Mouse (Mus musculus) forebrain, embryonic 11.5 days (tissue): Measurements from ENCODE around the gene Sphk2. TPM values are rescaled to one million over a fixed set of nuclear protein-coding genes. Genes with fewer than 3 reads are reported as not detected.

Source experiments
- ATAC-seq: fragments of 200-750 bp; cut with Nextera tagmentation; replicated peaks from 2 replicates; pipeline ENCODE4 v1.8.0; 2017; ENCODE audit warnings: moderate TSS enrichment; ENCODE audit not compliant: low FRiP score
- DNase-seq: peaks from one replicate; pipeline ENCODE4 v3.0.0-alpha.2; 2017; ENCODE audit warnings: low spot score
- H3K27ac ChIP-seq: fragments of 300-500 bp; sonication (generic); 2 replicates; pipeline ENCODE4 v1.5.1; 2014; ENCODE audit warnings: low read depth, low read length
- H3K27me3 ChIP-seq: fragments of 300-500 bp; sonication (generic); 2 replicates; pipeline ENCODE4 v1.6.1; 2014; ENCODE audit warnings: mild to moderate bottlenecking, low read length, mixed read lengths; ENCODE audit not compliant: control insufficient read depth, insufficient read depth
- H3K36me3 ChIP-seq: fragments of 300-500 bp; sonication (generic); 2 replicates; pipeline ENCODE4 v1.6.1; 2014; ENCODE audit warnings: mild to moderate bottlenecking, low read length, moderate library complexity, mixed read lengths; ENCODE audit not compliant: control insufficient read depth, insufficient read depth
- H3K4me1 ChIP-seq: fragments of 300-500 bp; sonication (generic); replicated peaks from 2 replicates; pipeline ENCODE4 v1.6.1; 2014; ENCODE audit warnings: low read length, mixed read lengths; ENCODE audit not compliant: control insufficient read depth, insufficient read depth
- H3K4me2 ChIP-seq: fragments of 300-500 bp; sonication (generic); 2 replicates; pipeline ENCODE4 v1.6.1; 2014; ENCODE audit warnings: low read depth, mild to moderate bottlenecking, low read length, moderate library complexity, mixed read lengths; ENCODE audit not compliant: severe bottlenecking
- H3K4me3 ChIP-seq: fragments of 300-500 bp; sonication (generic); 2 replicates; pipeline ENCODE4 v1.5.1; 2014; ENCODE audit warnings: low read depth, low read length
- H3K9ac ChIP-seq: fragments of 300-500 bp; sonication (generic); 2 replicates; pipeline ENCODE4 v1.6.1; 2014; ENCODE audit warnings: low read length
- H3K9me3 ChIP-seq: fragments of 300-500 bp; sonication (generic); 2 replicates; pipeline ENCODE4 v1.6.1; 2016; ENCODE audit warnings: low read length, mixed read lengths; ENCODE audit not compliant: control insufficient read depth
- WGBS: fragments of 180-500 bp; shearing (Covaris S2); extraction: QIAGEN DNeasy Blood & Tissue Kit; methylation state at CpG from one replicate; pipeline ENCODE4 v1.1.7; 2014; 5-methylcytosine and 5-hydroxymethylcytosine counted together
- polyA plus RNA-seq: library from polyadenylated mRNA; unstranded; fragments of >200 nt; fragmentation: Nextera tagmentation; extraction: Ambion mirVana; gene quantifications from 2 replicates; pipeline ENCODE4 v1.2.1, GENCODE M21; 2014

The Sphk2 gene
- polyA plus RNA-seq, 1 experiment from 2014 or later: 27.0 TPM

GRCm38 (mm10) chr7:45716460-45716857 lies 1.3 kb downstream of the Sphk2 start:
- ATAC-seq (no peak), DNase-seq (no peak)
- no peak overlapping the region; the same call in 1 of the 2 replicates for H3K4me2 ChIP-seq
- H3K9ac ChIP-seq: no peak overlapping the region
- 87% methylated on average over 3 of the region's 3 CpGs for WGBS
- H3K4me3 ChIP-seq: peak overlapping the region; percentile 92; the same call in 1 of the 2 replicates
- H3K9me3 ChIP-seq: no peaks in the 10 kb centered on the region
- H3K27me3 ChIP-seq: no peaks in the 10 kb centered on the region
- H3K36me3 ChIP-seq: peaks cover 21% of the 10 kb centered on the region
- no peak overlapping the region for H3K27ac ChIP-seq
- peaks cover 25% of the 10 kb centered on the region for H3K4me1 ChIP-seq

DNA sequence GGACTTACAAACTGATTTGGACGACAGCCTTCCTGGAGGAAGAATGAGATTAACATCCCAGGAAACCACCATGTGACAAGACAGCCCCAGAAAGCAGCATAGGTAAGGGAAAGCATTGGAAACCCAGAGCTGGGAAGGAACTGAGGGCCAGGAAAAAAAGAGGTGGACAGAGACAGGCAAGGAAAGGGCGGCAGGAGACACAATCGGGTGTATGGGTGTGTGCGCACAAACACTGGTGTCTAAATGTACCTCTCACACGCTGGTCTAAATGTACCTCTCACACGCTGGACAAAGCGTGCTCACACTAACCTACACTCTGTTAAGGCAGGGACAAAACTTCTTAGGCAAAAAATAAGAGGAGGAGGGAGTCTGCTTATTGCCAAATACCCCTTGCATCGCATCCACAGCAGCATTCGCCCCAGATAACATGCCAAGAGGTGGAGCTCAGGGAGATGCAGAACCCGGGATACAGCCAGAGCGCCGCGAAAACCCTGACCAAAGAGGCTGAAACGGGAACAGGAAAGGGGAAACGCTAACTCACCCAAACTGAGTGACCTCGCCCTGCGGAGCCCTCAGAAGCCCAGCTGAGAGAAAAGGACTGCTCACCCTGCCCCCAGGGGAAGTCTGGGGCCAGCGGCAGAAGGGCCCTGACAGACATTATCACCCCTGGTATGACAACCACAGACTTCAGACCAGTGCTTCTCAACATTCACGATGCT lies 1.9 kb downstream of the Sphk2 start:
- H3K4me1 ChIP-seq: peaks cover 25% of the 10 kb centered on the region
- peak overlapping the region; percentile 60; the same call in 1 of the 2 replicates for H3K4me3 ChIP-seq
- no peaks in the 10 kb centered on the region for H3K9me3 ChIP-seq
- peak overlapping the region; percentile 85; the same call in 1 of the 2 replicates for H3K4me2 ChIP-seq
- no peak for ATAC-seq
- 88% methylated on average over 19 of the region's 19 CpGs for WGBS
- peak; percentile 52 for DNase-seq
- H3K27me3 ChIP-seq: no peaks in the 10 kb centered on the region
- H3K27ac ChIP-seq: no peak overlapping the region
- H3K36me3 ChIP-seq: peaks cover 21% of the 10 kb centered on the region
- H3K9ac ChIP-seq: no peak overlapping the region

- peak within 1 kb of the TSS; percentile 85 for H3K4me2 ChIP-seq
- peak within 1 kb of the TSS; percentile 62 for H3K9ac ChIP-seq
- H3K4me3 ChIP-seq: peak within 1 kb of the TSS; percentile 60
- H3K4me1 ChIP-seq: peaks cover 25% of the 10 kb centered on the region
- WGBS: 8% methylated on average over 34 of the region's 34 CpGs
- H3K36me3 ChIP-seq: peaks cover 26% of the 10 kb centered on the region; the same call in 1 of the 2 replicates
- H3K27ac ChIP-seq: 0 out of 2 replicates have a peak within 1 kb of the TSS, but pooled peaks have one; percentile 21
- DNase-seq: peak; percentile 97
- H3K9me3 ChIP-seq: no peaks in the 10 kb centered on the region
- H3K27me3 ChIP-seq: no peaks in the 10 kb centered on the region
- ATAC-seq: peak; percentile 92
Measured at GRCm38 (mm10) chr7:45715090-45715708, 2.6 kb downstream of the Sphk2 start, which contains the start of gene Rpl18. Gene Rpl18 (plus strand): TSS chr7:45715457.

DNA sequence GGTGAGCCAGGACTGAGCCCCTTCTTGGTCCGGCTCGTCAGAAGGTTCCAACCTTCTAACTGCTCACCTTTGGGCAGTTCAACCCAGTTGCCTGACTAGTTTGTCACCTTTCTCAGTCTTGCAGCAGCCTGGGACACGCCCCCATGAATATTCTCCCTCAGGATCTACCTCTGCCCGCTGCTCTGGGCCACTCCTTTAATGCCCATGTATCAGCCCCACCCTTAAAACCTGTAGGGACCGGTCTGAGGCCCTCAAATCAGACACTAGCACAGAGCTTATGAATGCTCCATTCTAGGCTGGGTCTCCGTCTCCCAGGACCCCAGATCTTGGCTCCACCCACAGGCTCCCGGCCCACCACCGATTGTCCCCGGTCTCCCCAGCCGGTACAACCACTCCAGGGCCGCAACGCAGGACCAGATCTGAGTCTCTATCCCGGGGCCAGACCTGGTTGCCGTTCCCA lies 3.1 kb downstream of the Sphk2 start:
- H3K27ac ChIP-seq: no peak overlapping the region
- peak overlapping the region; percentile 62 for H3K9ac ChIP-seq
- ATAC-seq: no peak
- no peaks in the 10 kb centered on the region for H3K9me3 ChIP-seq
- no peak for DNase-seq
- peaks cover 23% of the 10 kb centered on the region; the same call in 1 of the 2 replicates for H3K36me3 ChIP-seq
- 12% methylated on average over 14 of the region's 14 CpGs for WGBS
- peaks cover 25% of the 10 kb centered on the region for H3K4me1 ChIP-seq
- H3K27me3 ChIP-seq: no peaks in the 10 kb centered on the region
- H3K4me2 ChIP-seq: peak overlapping the region; percentile 85
- peak overlapping the region; percentile 60 for H3K4me3 ChIP-seq

DNA sequence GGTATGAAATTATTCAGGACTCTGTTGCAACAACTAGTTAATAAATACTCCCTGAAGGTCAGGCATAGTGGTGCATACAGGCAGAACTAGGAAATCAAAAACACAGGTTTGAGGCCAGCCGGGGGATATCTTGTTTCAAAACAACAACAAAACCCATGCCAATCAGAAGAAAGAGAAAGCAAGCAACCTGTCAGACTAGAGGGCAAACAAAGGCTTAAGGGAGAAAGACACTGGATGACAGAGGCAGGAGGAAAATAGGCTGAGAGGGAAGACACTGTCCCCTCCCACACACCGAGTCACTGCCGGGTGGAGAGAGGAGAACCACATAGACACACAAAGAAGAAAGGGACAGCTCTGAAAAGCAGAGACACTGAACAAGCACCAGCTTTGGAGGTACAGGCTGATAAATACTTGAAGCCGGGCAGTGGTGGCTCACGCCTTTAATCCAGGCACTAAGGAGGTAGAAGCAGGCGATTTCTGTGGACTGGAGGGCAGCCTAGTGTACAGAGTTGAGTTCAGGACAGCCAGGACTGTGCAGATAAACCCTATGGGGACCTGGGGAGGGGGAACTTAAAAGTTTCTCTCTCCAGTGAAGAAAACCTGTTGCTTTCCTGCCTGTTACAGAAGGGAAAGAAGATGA lies 3.8 kb downstream of the Sphk2 start:
- peaks cover 18% of the 10 kb centered on the region; the same call in 1 of the 2 replicates for H3K36me3 ChIP-seq
- no peaks in the 10 kb centered on the region for H3K9me3 ChIP-seq
- H3K9ac ChIP-seq: no peak overlapping the region; the same call in 1 of the 2 replicates
- no peaks in the 10 kb centered on the region for H3K27me3 ChIP-seq
- peaks cover 24% of the 10 kb centered on the region for H3K4me1 ChIP-seq
- 78% methylated on average over 6 of the region's 6 CpGs for WGBS
- no peak overlapping the region for H3K27ac ChIP-seq
- H3K4me3 ChIP-seq: peak overlapping the region; percentile 60
- DNase-seq (no peak), ATAC-seq (no peak)
- H3K4me2 ChIP-seq: peak overlapping the region; percentile 85; the same call in 1 of the 2 replicates

DNA sequence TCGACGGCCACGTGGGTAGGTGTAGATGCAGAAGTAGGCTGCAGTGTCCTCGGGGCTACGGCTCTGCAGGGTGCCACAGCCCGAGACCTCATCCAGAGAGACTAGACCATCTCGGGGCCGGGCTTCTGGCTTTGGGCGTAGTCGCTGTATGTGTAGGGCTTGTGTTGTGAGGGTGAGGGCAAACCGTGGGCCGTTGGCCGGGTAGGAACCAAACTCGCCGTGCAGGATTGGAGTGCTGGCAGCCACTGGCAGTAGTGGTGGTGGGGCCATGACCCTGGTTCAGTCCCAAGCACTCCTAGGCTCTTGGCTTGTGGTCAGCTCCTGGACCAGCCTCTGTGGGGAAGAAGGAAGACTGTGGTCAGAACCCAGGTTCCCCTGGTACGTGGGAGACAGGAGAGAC lies 4.4 kb downstream of the Sphk2 start:
- Histone ChIP-seq H3K9ac (no peak overlapping the region), H3K9me3 (no peaks in the 10 kb centered on the region), H3K4me3 (no peak overlapping the region), H3K4me2 (no peak overlapping the region), H3K4me1 (peaks cover 22% of the 10 kb centered on the region), H3K27ac (no peak overlapping the region), H3K27me3 (no peaks in the 10 kb centered on the region), H3K36me3 (peaks cover 18% of the 10 kb centered on the region; the same call in 1 of the 2 replicates)
- DNase-seq (no peak), ATAC-seq (no peak)
- 95% methylated on average over 16 of the region's 16 CpGs for WGBS

- Histone ChIP-seq H3K27ac (no peak overlapping the region), H3K4me3 (no peak overlapping the region), H3K4me2 (no peak overlapping the region), H3K9ac (no peak overlapping the region), H3K36me3 (peaks cover 18% of the 10 kb centered on the region; the same call in 1 of the 2 replicates), H3K9me3 (no peaks in the 10 kb centered on the region), H3K27me3 (no peaks in the 10 kb centered on the region), H3K4me1 (peaks cover 32% of the 10 kb centered on the region)
- DNase-seq: no peak
- WGBS: 90% methylated on average over 21 of the region's 21 CpGs
- ATAC-seq: no peak
Measured at GRCm38 (mm10) chr7:45712022-45712757, 5.6 kb downstream of the Sphk2 start.
